Mouse (Mus musculus) lung, postnatal 0 days (tissue): ENCODE results near the gene Islr.

ENCODE experiments used
- CTCF ChIP-seq: IDR thresholded peaks from 2 replicates; pipeline ENCODE4 v1.5.1; 2016; ENCODE audit warnings: antibody characterized with exemption, mild to moderate bottlenecking
- EP300 ChIP-seq: IDR thresholded peaks from 2 replicates; pipeline ENCODE4 v1.6.1; 2016; ENCODE audit warnings: antibody characterized with exemption, mild to moderate bottlenecking, control low read depth

DNA sequence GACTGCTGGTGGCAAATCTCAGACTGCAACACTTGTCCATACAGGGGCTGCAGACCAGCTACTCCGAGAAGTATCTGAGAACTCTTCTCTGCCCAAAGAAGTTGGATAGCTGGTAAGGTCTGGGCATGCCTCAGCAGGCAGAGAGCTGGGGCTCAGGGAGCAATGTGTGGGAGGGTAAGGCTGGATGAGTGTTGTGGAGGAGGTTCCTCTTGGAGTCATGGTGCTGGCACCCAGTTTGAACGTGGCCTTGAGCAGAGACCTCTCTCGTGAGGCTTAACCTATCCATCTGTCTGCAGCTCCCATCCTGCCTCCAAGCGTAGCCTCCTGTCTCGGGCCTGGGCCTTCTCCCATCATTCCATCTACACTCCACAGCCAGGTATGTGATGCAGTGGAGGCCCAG, 58.7 kb downstream of the Islr start:
- TF ChIP-seq CTCF (no peak), EP300 (no peak)
